Mouse (Mus musculus) c-Kit-positive CD71-positive TER-119-negative erythroid progenitor cells, embryonic 14.5 days (primary cell): ENCODE measurements around the gene Acvr1.

Experiments used
- DNase-seq: peaks from one replicate; pipeline ENCODE4 v3.0.0-alpha.2; 2013; ENCODE audit warnings: low read depth

Gene Acvr1

GRCm38 (mm10) chr2:58518517-58518916 lies 48.4 kb downstream of the Acvr1 start:
- no peak for DNase-seq

- DNase-seq: no peak
These were observed 50.0 kb downstream of the Acvr1 start for GRCm38 (mm10) chr2:58516920-58517319.

GRCm38 (mm10) chr2:58516000-58516399 lies 51.0 kb downstream of the Acvr1 start:
- DNase-seq: no peak

GRCm38 (mm10) chr2:58514489-58514888 lies 52.5 kb downstream of the Acvr1 start:
- no peak for DNase-seq

GRCm38 (mm10) chr2:58513212-58513611 lies 53.7 kb downstream of the Acvr1 start:
- no peak for DNase-seq

GRCm38 (mm10) chr2:58510192-58510591 lies 56.8 kb downstream of the Acvr1 start:
- no peak for DNase-seq

GRCm38 (mm10) chr2:58505306-58506090 lies 61.5 kb downstream of the Acvr1 start:
- DNase-seq: no peak

GRCm38 (mm10) chr2:58496647-58497410 lies 70.1 kb downstream of the Acvr1 start:
- DNase-seq: no peak

GRCm38 (mm10) chr2:58495271-58495670 lies 71.7 kb downstream of the Acvr1 start:
- no peak for DNase-seq

- DNase-seq: no peak
These were observed 73.0 kb downstream of the Acvr1 start for GRCm38 (mm10) chr2:58493685-58494635.

- no peak for DNase-seq
These were observed 77.7 kb downstream of the Acvr1 start for GRCm38 (mm10) chr2:58489275-58489674.

GRCm38 (mm10) chr2:58488404-58488803 lies 78.6 kb downstream of the Acvr1 start:
- DNase-seq: no peak

GRCm38 (mm10) chr2:58487279-58487560 lies 79.7 kb downstream of the Acvr1 start:
- no peak for DNase-seq

- DNase-seq: no peak
These were observed 80.3 kb downstream of the Acvr1 start for GRCm38 (mm10) chr2:58486441-58487278.

- no peak for DNase-seq
These were observed 81.3 kb downstream of the Acvr1 start for GRCm38 (mm10) chr2:58485683-58486082.

GRCm38 (mm10) chr2:58485152-58485551 lies 81.8 kb downstream of the Acvr1 start:
- DNase-seq: no peak

- no peak for DNase-seq
These were observed 82.5 kb downstream of the Acvr1 start for GRCm38 (mm10) chr2:58484284-58484965.

- no peak for DNase-seq
These were observed 85.4 kb downstream of the Acvr1 start for GRCm38 (mm10) chr2:58481450-58482100.

- DNase-seq: no peak
These were observed 86.2 kb downstream of the Acvr1 start for GRCm38 (mm10) chr2:58480764-58481163.

GRCm38 (mm10) chr2:58479536-58479935 lies 87.4 kb downstream of the Acvr1 start:
- DNase-seq: no peak
